In genomic region chr2:93851303-93851702, GRCm38 (mm10) we compare ENCODE assay signal across 20 mouse cellular contexts. TPM values are rescaled to one million over a fixed set of nuclear protein-coding genes. Genes with fewer than 3 reads are reported as not detected.
"Had no signal": no experiment of that assay in that cellular context is flagged by ENCODE, and none has a peak within 500 bp of the region (broad histone marks: within the 10 kb centered on the region; RNA-seq: fewer than 3 reads in every experiment).

No protein-coding gene starts in this region.

- H3K4me2 ChIP-seq: neural tube, embryonic 12.5 days had no signal

- H3K9ac ChIP-seq: limb, embryonic 12.5 days; liver, embryonic 12.5 days; liver, embryonic 15.5 days; lung, embryonic 15.5 days; neural tube, embryonic 12.5 days; neural tube, embryonic 15.5 days had no signal

- H3K27ac ChIP-seq: kidney, postnatal 0 days; limb, embryonic 12.5 days; liver, embryonic 12.5 days; liver, embryonic 15.5 days; lung, embryonic 15.5 days; neural tube, embryonic 12.5 days; stomach, postnatal 0 days had no signal

- H3K36me3 ChIP-seq: liver, embryonic 12.5 days; liver, embryonic 15.5 days; lung, embryonic 15.5 days had no signal

- H3K4me3 ChIP-seq: limb, embryonic 12.5 days; liver, embryonic 12.5 days; liver, embryonic 15.5 days; lung, embryonic 15.5 days; neural tube, embryonic 12.5 days; neural tube, embryonic 15.5 days had no signal

- H3K27me3 ChIP-seq: limb, embryonic 12.5 days; liver, embryonic 15.5 days; lung, embryonic 15.5 days; neural tube, embryonic 12.5 days; neural tube, embryonic 15.5 days had no signal

- H3K9me3 ChIP-seq: limb, embryonic 12.5 days; liver, embryonic 12.5 days; liver, embryonic 15.5 days; lung, embryonic 15.5 days; megakaryocyte, embryonic 14.5 days; neural tube, embryonic 12.5 days; neural tube, embryonic 15.5 days had no signal

- ATAC-seq: liver, embryonic 12.5 days had no signal

- DNase-seq: kidney, adult 2 months; kidney, postnatal 36 days; layer of hippocampus, postnatal 36 days; liver; lung, adult 18-20 months; lung, postnatal 10 days; midbrain, embryonic 14.5 days; right cerebral cortex, adult 18-20 months; right cerebral cortex, postnatal 14 days; right cerebral cortex, postnatal 4 days had no signal

RNA-seq across cellular contexts. Expression of gene Accsl, which starts 17.7 kb away (rescaled TPM):
- polyA plus RNA-seq: kidney, embryonic 14.5 days; kidney, postnatal 0 days; limb, embryonic 12.5 days; liver, embryonic 12.5 days; liver, embryonic 15.5 days; stomach, postnatal 0 days had no signal
